20 mouse cellular contexts compared by ENCODE assay signal in genomic region chr2:6909921-6910320, GRCm38 (mm10).
DNase-seq lines count a peak whose midpoint lies in the region; ATAC-seq and TF ChIP-seq lines count a peak whose summit lies in the region.
"Had no signal": no experiment of that assay in that cellular context is flagged by ENCODE, and none has a peak within 500 bp of the region (broad histone marks: within the 10 kb centered on the region; RNA-seq: fewer than 3 reads in every experiment).

No protein-coding gene starts in this region.

- no peak overlapping the region for H3K4me2 ChIP-seq in lung, embryonic 16.5 days (ENCODE audit: low read depth, low read length)
- H3K4me2 ChIP-seq: embryonic facial prominence, embryonic 13.5 days; midbrain, embryonic 13.5 days; stomach, embryonic 15.5 days had no signal

- no peaks in the 10 kb centered on the region for H3K9me3 ChIP-seq in lung, embryonic 16.5 days (ENCODE audit: control insufficient read depth, low read length)
- H3K9me3 ChIP-seq: embryonic facial prominence, embryonic 13.5 days; midbrain, embryonic 13.5 days; stomach, embryonic 15.5 days had no signal

- peak; percentile 91 for ATAC-seq in lung, embryonic 16.5 days (ENCODE audit: low read depth)
- no peak for ATAC-seq in inflammation-experienced regulatory T-cells, adult 6 months
- ATAC-seq: midbrain, embryonic 13.5 days had no signal

- no peak overlapping the region for H3K9ac ChIP-seq in lung, embryonic 16.5 days (ENCODE audit: low read length)
- H3K9ac ChIP-seq: embryonic facial prominence, embryonic 13.5 days; midbrain, embryonic 13.5 days; stomach, embryonic 15.5 days had no signal

- H3K4me1 ChIP-seq in lung, embryonic 16.5 days (replicated peaks; ENCODE audit: control insufficient read depth, insufficient read depth, low read length), result 0 out of 2 replicates have a peak, but pooled peaks cover 2% of the 10 kb centered on the region
- H3K4me1 ChIP-seq: stomach, embryonic 15.5 days had no signal

- no peak; the same call in 1 of the 2 replicates for TF ChIP-seq CTCF in gastrocnemius, adult 2 months (IDR thresholded peaks at IDR 0.05)

- intact Hi-C loops in gastrocnemius, adult 2 months (cut with DNase I), result loop anchor here (5.0 kb wide), 1 partner anchor 42 kb away; no protein-coding TSS in a partner anchor

- no peaks in the 10 kb centered on the region for H3K27me3 ChIP-seq in lung, embryonic 16.5 days (ENCODE audit: control insufficient read depth, insufficient read depth, low read depth, low read length)
- H3K27me3 ChIP-seq: embryonic facial prominence, embryonic 13.5 days; midbrain, embryonic 13.5 days; stomach, embryonic 15.5 days had no signal

- peak; percentile 13 for DNase-seq in ovary, postnatal 36 days (ENCODE audit: low spot score)
- no peak for DNase-seq in ovary, adult 18-20 months (ENCODE audit: low spot score)
- peak; percentile 75 for DNase-seq in gastrocnemius, adult 2 months
- DNase-seq in skeletal muscle tissue, adult 2 months (ENCODE audit: low read depth, low spot score), result peak; percentile 75
- DNase-seq in kidney, postnatal 25 days, result no peak
- no peak for DNase-seq in MN1 (ENCODE audit: low spot score)
- DNase-seq: adrenal gland, postnatal 14 days; cerebellum, adult 8-10 months; heart, adult 11 months; kidney, adult 2 months; kidney, postnatal 14 days; layer of hippocampus, adult 9-11 months; liver; right cerebral cortex, adult 18-20 months; spleen, adult 18-20 months had no signal

- peak overlapping the region; percentile 66 for H3K27ac ChIP-seq in gastrocnemius, adult 2 months
- peak overlapping the region; percentile 68 for H3K27ac ChIP-seq in lung, embryonic 16.5 days (ENCODE audit: low read length)
- H3K27ac ChIP-seq: embryonic facial prominence, embryonic 13.5 days; midbrain, embryonic 13.5 days; stomach, embryonic 15.5 days had no signal

- WGBS in lung, embryonic 16.5 days, result 51% methylated on average over 7 of the region's 7 CpGs

- no peaks in the 10 kb centered on the region for H3K36me3 ChIP-seq in lung, embryonic 16.5 days (ENCODE audit: control insufficient read depth, insufficient read depth, low read length)
- H3K36me3 ChIP-seq: embryonic facial prominence, embryonic 13.5 days; midbrain, embryonic 13.5 days; stomach, embryonic 15.5 days had no signal

- peak overlapping the region; percentile 46 for H3K4me3 ChIP-seq in gastrocnemius, adult 2 months
- H3K4me3 ChIP-seq in lung, embryonic 16.5 days (ENCODE audit: low read length), result no peak overlapping the region
- H3K4me3 ChIP-seq: embryonic facial prominence, embryonic 13.5 days; midbrain, embryonic 13.5 days; stomach, embryonic 15.5 days had no signal

Comparison
In these comparisons a context has a peak if more than half of its experiments do, and no peak if none do; other contexts are left out.
1. DNase-seq: peak in ovary, postnatal 36 days (single experiment), gastrocnemius, adult 2 months (single experiment) and skeletal muscle tissue, adult 2 months (single experiment); none in ovary, adult 18-20 months (single experiment), kidney, postnatal 25 days (0 of 2) and MN1 (single experiment).